Mouse (Mus musculus) brain, embryonic 14.5 days (tissue): ENCODE results near the gene Spcs3.

Source experiments
- CTCF ChIP-seq: fragments of 200-500 bp; IDR thresholded peaks from 2 replicates; pipeline ENCODE4 v1.5.1; 2012; ENCODE audit warnings: inconsistent platforms, mild to moderate bottlenecking, moderate library complexity, borderline replicate concordance; ENCODE audit not compliant: insufficient read depth, insufficient read length; ENCODE audit errors: extremely low read depth
- POLR2A ChIP-seq: fragments of 200-500 bp; IDR thresholded peaks from 2 replicates; pipeline ENCODE4 v1.6.1; 2012; ENCODE audit warnings: mild to moderate bottlenecking, inconsistent platforms, borderline replicate concordance; ENCODE audit not compliant: poor library complexity, insufficient read depth, insufficient read length, severe bottlenecking; ENCODE audit errors: extremely low read depth

DNA sequence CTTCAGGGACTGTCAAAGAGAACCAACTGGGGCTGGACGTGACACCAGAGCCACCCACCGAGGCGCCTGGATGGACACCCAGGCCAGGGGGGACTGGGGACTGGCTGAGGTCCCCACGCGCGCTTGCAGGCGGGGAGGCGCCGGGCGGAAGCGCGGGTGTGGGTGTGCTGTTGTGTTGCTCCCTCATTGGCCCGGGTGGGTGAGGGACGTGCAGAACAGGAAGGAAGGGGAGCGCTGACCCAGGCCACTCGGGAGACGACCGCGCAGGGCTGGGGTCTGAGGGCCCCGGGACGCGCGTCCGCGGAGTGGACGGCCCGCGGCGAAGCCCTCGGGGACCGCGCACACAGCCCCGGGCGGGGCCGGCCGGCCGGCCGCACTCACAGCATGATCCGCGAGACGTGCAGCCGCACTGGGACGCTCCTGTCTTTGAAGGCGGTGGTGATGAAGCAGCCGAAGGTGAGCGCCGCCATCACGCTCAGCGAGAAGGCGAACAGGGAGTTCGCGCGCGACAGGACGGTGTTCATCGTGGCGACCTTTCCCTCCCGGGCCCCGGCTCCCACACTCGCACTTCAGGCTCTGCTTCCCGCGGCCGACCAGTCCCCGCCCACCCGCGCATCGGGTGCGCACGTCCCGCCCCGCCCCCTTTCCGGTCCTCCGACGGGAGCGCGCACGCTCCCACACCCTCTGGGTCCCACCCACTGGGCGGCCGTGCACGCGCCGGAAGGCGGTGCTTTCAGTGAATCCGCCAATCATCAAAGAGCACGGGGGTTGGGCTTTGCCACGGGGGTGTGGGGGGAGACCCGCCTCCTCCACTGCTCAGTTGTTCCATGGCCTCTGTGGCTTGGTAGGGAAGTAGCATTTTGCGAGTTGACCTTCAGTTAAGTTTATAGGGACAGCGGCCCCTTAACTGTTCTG is at the start of gene Spcs3, which contains the start of gene Asb5:
- TF ChIP-seq CTCF: no peak
- TF ChIP-seq POLR2A: peak; percentile 55; the same call in 1 of the 2 replicates
